8 mouse cellular contexts compared by ENCODE assay signal in the genomic region with DNA sequence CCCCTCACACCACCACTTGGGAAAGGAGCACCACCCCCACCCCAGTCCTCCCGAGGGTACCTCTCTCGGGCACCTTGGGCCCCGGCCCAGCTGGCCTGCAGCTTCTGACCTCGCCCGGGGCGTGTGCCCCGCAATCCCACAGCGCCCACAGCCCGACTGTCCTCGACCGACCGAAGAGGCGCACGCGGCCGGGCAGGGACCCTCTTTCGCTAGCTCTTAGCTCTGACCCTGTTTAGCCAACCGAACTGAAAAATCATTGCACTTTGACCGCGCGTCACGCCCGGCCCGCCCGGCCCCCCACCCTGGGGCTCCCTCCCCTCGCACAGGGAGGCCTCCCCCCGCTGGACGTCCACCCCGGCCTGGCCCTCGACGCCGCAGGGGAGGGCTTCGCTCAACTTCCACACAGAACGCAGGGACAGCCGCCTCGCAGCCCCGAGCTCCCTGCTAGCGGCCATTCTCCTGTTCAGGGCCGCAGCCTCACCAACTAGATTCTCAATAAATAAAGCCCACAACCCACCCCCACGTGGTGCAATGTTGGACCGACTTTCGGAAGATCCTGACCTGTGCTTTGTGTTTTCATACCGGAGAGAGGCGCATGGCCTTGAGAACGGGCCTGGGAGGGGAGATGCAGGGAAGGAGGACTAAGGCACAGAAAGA. TPM values are rescaled to one million over a fixed set of nuclear protein-coding genes. Genes with fewer than 3 reads are reported as not detected.
DNase-seq lines count a peak whose midpoint lies in the region; ATAC-seq and TF ChIP-seq lines count a peak whose summit lies in the region.

No protein-coding gene starts in this region.

- 2% methylated on average over 43 of the region's 45 CpGs for WGBS in heart, embryonic 12.5 days
- WGBS in midbrain, postnatal 0 days = 6% methylated on average over 45 of the region's 45 CpGs

- peak overlapping the region; percentile 60 for H3K4me2 ChIP-seq in heart, embryonic 12.5 days
- peak overlapping the region; percentile 32 for H3K4me2 ChIP-seq in midbrain, postnatal 0 days (ENCODE audit: low read depth, low read length, poor library complexity, severe bottlenecking)

- H3K27ac ChIP-seq in MEL (ENCODE audit: control insufficient read depth, low read depth, low read length) = 0 out of 2 replicates have a peak overlapping the region, but pooled peaks have one; percentile 98
- H3K27ac ChIP-seq in heart, embryonic 12.5 days (ENCODE audit: poor library complexity, severe bottlenecking) = peak overlapping the region; percentile 63
- peak overlapping the region; percentile 70 for H3K27ac ChIP-seq in midbrain, postnatal 0 days (ENCODE audit: low read depth, low read length)

- H3K4me1 ChIP-seq in MEL (ENCODE audit: control insufficient read depth in 1 of 2, insufficient read depth in 2 of 2, low read length in 2 of 2) = peaks cover 0 to 9% of the 10 kb centered on the region in 2 experiments; a peak in 2 of 4 replicates
- H3K4me1 ChIP-seq in heart, embryonic 12.5 days (replicated peaks) = peaks cover 76% of the 10 kb centered on the region
- H3K4me1 ChIP-seq in midbrain, postnatal 0 days (ENCODE audit: insufficient read depth, low read length) = no peaks in the 10 kb centered on the region

- no peak for TF ChIP-seq RAD21 in MEL (IDR thresholded peaks at IDR 0.05; ENCODE audit: low read depth, low read length)

- H3K4me3 ChIP-seq in MEL (ENCODE audit: control insufficient read depth in 1 of 2, insufficient read depth in 1 of 2, low read depth in 2 of 2, low read length in 2 of 2) = no peak overlapping the region
- H3K4me3 ChIP-seq in heart, embryonic 12.5 days = peak overlapping the region; percentile 44
- 0 out of 2 replicates have a peak overlapping the region, but pooled peaks have one; percentile 8 for H3K4me3 ChIP-seq in midbrain, postnatal 0 days (ENCODE audit: low read depth, low read length)

- no peak; a peak in 1 of 4 replicates for TF ChIP-seq POLR2A in MEL (IDR thresholded peaks at IDR 0.05; ENCODE audit: control insufficient read depth in 1 of 2, insufficient read depth in 1 of 2, low read depth in 1 of 2, low read length in 2 of 2, poor library complexity in 1 of 2)

- H3K36me3 ChIP-seq in MEL (ENCODE audit: control insufficient read depth in 1 of 2, insufficient read depth in 2 of 2, low read length in 2 of 2) = peaks cover 0 to 8% of the 10 kb centered on the region in 2 experiments; a peak in 2 of 4 replicates
- H3K36me3 ChIP-seq in heart, embryonic 12.5 days = no peaks in the 10 kb centered on the region
- H3K36me3 ChIP-seq in midbrain, postnatal 0 days (ENCODE audit: insufficient read depth, low read length) = no peaks in the 10 kb centered on the region

- ATAC-seq in heart, embryonic 12.5 days (ENCODE audit: insufficient number of reproducible peaks, low FRiP score) = peak; percentile 49
- no peak for ATAC-seq in midbrain, postnatal 0 days (ENCODE audit: low FRiP score)

- H3K79me2 ChIP-seq in MEL (ENCODE audit: control insufficient read depth, insufficient read depth, low read length, poor library complexity) = peaks cover 31% of the 10 kb centered on the region

- TF ChIP-seq EP300 in MEL (IDR thresholded peaks at IDR 0.05; ENCODE audit: low read depth in 1 of 2, low read length in 2 of 2) = no peak

- no peaks in the 10 kb centered on the region for H3K27me3 ChIP-seq in MEL (ENCODE audit: control insufficient read depth in 1 of 2, insufficient read depth in 2 of 2, low read length in 2 of 2)
- peaks cover 64% of the 10 kb centered on the region for H3K27me3 ChIP-seq in heart, embryonic 12.5 days (replicated peaks)
- peaks cover 50% of the 10 kb centered on the region for H3K27me3 ChIP-seq in midbrain, postnatal 0 days (ENCODE audit: insufficient read depth, low read length)

- peak; percentile 43 for DNase-seq in gastrocnemius, postnatal 10 days
- no peak for DNase-seq in gastrocnemius, adult 18-20 months (ENCODE audit: low spot score)
- DNase-seq in MEL (ENCODE audit: low read depth, low spot score) = peak; percentile 44
- peak; percentile 62 for DNase-seq in liver
- no peak for DNase-seq in midbrain, postnatal 0 days (ENCODE audit: low spot score)
- DNase-seq in urinary bladder, postnatal 10 days (ENCODE audit: low spot score) = no peak
- DNase-seq in left cerebral cortex, adult 9 months (ENCODE audit: low spot score in 2 of 2) = no peak

- no peaks in the 10 kb centered on the region for H3K9me3 ChIP-seq in MEL (replicated peaks; ENCODE audit: insufficient read depth, low read length)
- no peaks in the 10 kb centered on the region for H3K9me3 ChIP-seq in heart, embryonic 12.5 days (replicated peaks)
- H3K9me3 ChIP-seq in midbrain, postnatal 0 days (ENCODE audit: low read length) = no peaks in the 10 kb centered on the region

- H3K9ac ChIP-seq in MEL (ENCODE audit: control insufficient read depth, low read depth, low read length, poor library complexity, severe bottlenecking) = peak overlapping the region; percentile 98
- peak overlapping the region; percentile 53 for H3K9ac ChIP-seq in heart, embryonic 12.5 days
- peak overlapping the region; percentile 42 for H3K9ac ChIP-seq in midbrain, postnatal 0 days (replicated peaks; ENCODE audit: low read length, poor library complexity, severe bottlenecking)

- TF ChIP-seq CTCF in MEL (IDR thresholded peaks at IDR 0.05 in 2 of 3, conservative IDR thresholded peaks at IDR 0.05 in 1 of 3; ENCODE audit: control insufficient read depth in 1 of 3, insufficient read depth in 1 of 3, low read depth in 2 of 3, low read length in 3 of 3, poor library complexity in 1 of 3, severe bottlenecking in 1 of 3) = no peak
- no peak for TF ChIP-seq CTCF in midbrain, postnatal 0 days (IDR thresholded peaks at IDR 0.05)

TF ChIP-seq in MEL, 35 proteins besides CTCF, POLR2A, EP300 and RAD21:
- TF ChIP-seq USF1 (IDR thresholded peaks at IDR 0.05; ENCODE audit: low read depth, low read length) = no peak
- 0 out of 2 replicates have a peak, but pooled peaks have one; percentile 19 for TF ChIP-seq POLR2AphosphoS2 (IDR thresholded peaks at IDR 0.05; ENCODE audit: low read length)
TF ChIP-seq in MEL: peak in this region for 1.

RNA-seq across cellular contexts. Expression of a gene that starts 5.5 kb away (rescaled TPM):
- total RNA-seq in gastrocnemius, postnatal 10 days (2021) = 1 to 10 TPM; 3.3 to 5.4 TPM
- 1 to 10 TPM in 1 of 2 experiments, under 1 TPM in 1; 0.73 to 1.6 TPM for total RNA-seq in gastrocnemius, adult 18-20 months (2021)
- total RNA-seq in MEL (2012; rRNA removed) = 75.5 and 88.7 TPM in 2 replicates
- polyA plus RNA-seq in MEL (2012; ENCODE audit: insufficient read depth in 1 of 2, insufficient read length in 2 of 2, low read depth in 1 of 2, low replicate concordance in 2 of 2, missing spikeins in 1 of 2) = 100 to 1,000 TPM; 136 to 149 TPM
- 18.1 and 19.7 TPM in 2 replicates for polyA plus RNA-seq in heart, embryonic 12.5 days (2016; fragmentation: Nextera tagmentation; extraction: Ambion mirVana)
- 4.6 and 4.8 TPM in 2 replicates for total RNA-seq in midbrain, postnatal 0 days (2014; rRNA removed)
- polyA plus RNA-seq in midbrain, postnatal 0 days (2015; fragmentation: Nextera tagmentation; extraction: Ambion mirVana) = 2.0 and 2.8 TPM in 2 replicates

RNA-seq across cellular contexts. Expression of a gene that starts 16.1 kb away (rescaled TPM):
- 1 to 10 TPM; 2.2 to 2.8 TPM for total RNA-seq in gastrocnemius, postnatal 10 days (2021)
- total RNA-seq in gastrocnemius, adult 18-20 months (2021) = under 1 TPM; 0.34 to 0.45 TPM
- 5.6 and 7.9 TPM in 2 replicates for total RNA-seq in MEL (2012; rRNA removed)
- polyA plus RNA-seq in MEL (2012; ENCODE audit: insufficient read depth in 1 of 2, insufficient read length in 2 of 2, low read depth in 1 of 2, low replicate concordance in 2 of 2, missing spikeins in 1 of 2) = 10 to 100 TPM in 1 of 2 experiments, not detected in 1; 17.1 TPM
- 5.4 and 6.9 TPM in 2 replicates for polyA plus RNA-seq in heart, embryonic 12.5 days (2016; fragmentation: Nextera tagmentation; extraction: Ambion mirVana)
- not detected in 2 replicates for total RNA-seq in midbrain, postnatal 0 days (2014; rRNA removed)
- polyA plus RNA-seq in midbrain, postnatal 0 days (2015; fragmentation: Nextera tagmentation; extraction: Ambion mirVana) = 0.39 and 0.71 TPM in 2 replicates

RNA-seq across cellular contexts. Expression of a gene that starts 19.1 kb away (rescaled TPM):
- total RNA-seq in gastrocnemius, postnatal 10 days (2021) = 10 to 100 TPM; 38.2 to 39.1 TPM
- total RNA-seq in gastrocnemius, adult 18-20 months (2021) = 10 to 100 TPM; 19.3 to 22.8 TPM
- 42.5 and 45.3 TPM in 2 replicates for total RNA-seq in MEL (2012; rRNA removed)
- polyA plus RNA-seq in MEL (2012; ENCODE audit: insufficient read depth in 1 of 2, insufficient read length in 2 of 2, low read depth in 1 of 2, low replicate concordance in 2 of 2, missing spikeins in 1 of 2) = 100 to 1,000 TPM in 1 of 2 experiments, not detected in 1; 106 TPM
- polyA plus RNA-seq in heart, embryonic 12.5 days (2016; fragmentation: Nextera tagmentation; extraction: Ambion mirVana) = 20.9 and 21.3 TPM in 2 replicates
- total RNA-seq in midbrain, postnatal 0 days (2014; rRNA removed) = 87.2 and 102 TPM in 2 replicates
- polyA plus RNA-seq in midbrain, postnatal 0 days (2015; fragmentation: Nextera tagmentation; extraction: Ambion mirVana) = 13.7 and 13.8 TPM in 2 replicates

RNA-seq across cellular contexts. Expression of a gene that starts 20.6 kb away (rescaled TPM):
- 10 to 100 TPM; 33.7 to 43.9 TPM for total RNA-seq in gastrocnemius, postnatal 10 days (2021)
- total RNA-seq in gastrocnemius, adult 18-20 months (2021) = 10 to 100 TPM; 47.0 to 51.4 TPM
- total RNA-seq in MEL (2012; rRNA removed) = 154 and 183 TPM in 2 replicates
- 100 to 1,000 TPM in 1 of 2 experiments, not detected in 1; 221 TPM for polyA plus RNA-seq in MEL (2012; ENCODE audit: insufficient read depth in 1 of 2, insufficient read length in 2 of 2, low read depth in 1 of 2, low replicate concordance in 2 of 2, missing spikeins in 1 of 2)
- polyA plus RNA-seq in heart, embryonic 12.5 days (2016; fragmentation: Nextera tagmentation; extraction: Ambion mirVana) = 46.2 and 49.5 TPM in 2 replicates
- total RNA-seq in midbrain, postnatal 0 days (2014; rRNA removed) = 88.5 and 99.5 TPM in 2 replicates
- 74.2 and 75.0 TPM in 2 replicates for polyA plus RNA-seq in midbrain, postnatal 0 days (2015; fragmentation: Nextera tagmentation; extraction: Ambion mirVana)

RNA-seq across cellular contexts. Expression of a gene that starts 44.1 kb away (rescaled TPM):
- total RNA-seq in gastrocnemius, postnatal 10 days (2021) = 10 to 100 TPM; 10.9 to 17.6 TPM
- total RNA-seq in gastrocnemius, adult 18-20 months (2021) = 1 to 10 TPM; 4.7 to 8.3 TPM
- total RNA-seq in MEL (2012; rRNA removed) = 22.5 and 24.4 TPM in 2 replicates
- polyA plus RNA-seq in MEL (2012; ENCODE audit: insufficient read depth in 1 of 2, insufficient read length in 2 of 2, low read depth in 1 of 2, low replicate concordance in 2 of 2, missing spikeins in 1 of 2) = 100 to 1,000 TPM in 1 of 2 experiments, 10 to 100 TPM in 1; 37.7 to 258 TPM
- polyA plus RNA-seq in heart, embryonic 12.5 days (2016; fragmentation: Nextera tagmentation; extraction: Ambion mirVana) = 63.4 and 68.1 TPM in 2 replicates
- 3.9 and 4.3 TPM in 2 replicates for total RNA-seq in midbrain, postnatal 0 days (2014; rRNA removed)
- polyA plus RNA-seq in midbrain, postnatal 0 days (2015; fragmentation: Nextera tagmentation; extraction: Ambion mirVana) = 12.8 and 14.7 TPM in 2 replicates

Comparison
In these comparisons a context has a peak if more than half of its experiments do, and no peak if none do; other contexts are left out.
1. DNase-seq: peak in gastrocnemius, postnatal 10 days (single experiment), MEL (single experiment) and liver (single experiment); none in gastrocnemius, adult 18-20 months (single experiment), midbrain, postnatal 0 days (single experiment), urinary bladder, postnatal 10 days (single experiment) and left cerebral cortex, adult 9 months (0 of 2).
2. H3K4me3 ChIP-seq: peak in heart, embryonic 12.5 days (single experiment) and midbrain, postnatal 0 days (single experiment); none in MEL (0 of 2).
3. H3K9ac ChIP-seq: peak in every context shown above with its lines; median percentile 98 in MEL; 53 in heart, embryonic 12.5 days; 42 in midbrain, postnatal 0 days.
4. RNA of a gene that starts 5.5 kb away (total RNA-seq): 75.5 to 88.7 TPM in MEL; 3.3 to 5.4 TPM in gastrocnemius, postnatal 10 days, 4.6 to 4.8 TPM in midbrain, postnatal 0 days and 0.73 to 1.6 TPM in gastrocnemius, adult 18-20 months; every median in the first group is over 10 times any median in the second.
5. Peak in every context shown above with its lines, with median percentiles within 50 percentile points of each other: H3K27ac ChIP-seq.